Mouse (Mus musculus): ENCODE measurements around the gene Mpdz.
A peak's percentile ranks its signal among the peaks of the same experiment; 100 is the strongest.

Mpdz gene

DNA sequence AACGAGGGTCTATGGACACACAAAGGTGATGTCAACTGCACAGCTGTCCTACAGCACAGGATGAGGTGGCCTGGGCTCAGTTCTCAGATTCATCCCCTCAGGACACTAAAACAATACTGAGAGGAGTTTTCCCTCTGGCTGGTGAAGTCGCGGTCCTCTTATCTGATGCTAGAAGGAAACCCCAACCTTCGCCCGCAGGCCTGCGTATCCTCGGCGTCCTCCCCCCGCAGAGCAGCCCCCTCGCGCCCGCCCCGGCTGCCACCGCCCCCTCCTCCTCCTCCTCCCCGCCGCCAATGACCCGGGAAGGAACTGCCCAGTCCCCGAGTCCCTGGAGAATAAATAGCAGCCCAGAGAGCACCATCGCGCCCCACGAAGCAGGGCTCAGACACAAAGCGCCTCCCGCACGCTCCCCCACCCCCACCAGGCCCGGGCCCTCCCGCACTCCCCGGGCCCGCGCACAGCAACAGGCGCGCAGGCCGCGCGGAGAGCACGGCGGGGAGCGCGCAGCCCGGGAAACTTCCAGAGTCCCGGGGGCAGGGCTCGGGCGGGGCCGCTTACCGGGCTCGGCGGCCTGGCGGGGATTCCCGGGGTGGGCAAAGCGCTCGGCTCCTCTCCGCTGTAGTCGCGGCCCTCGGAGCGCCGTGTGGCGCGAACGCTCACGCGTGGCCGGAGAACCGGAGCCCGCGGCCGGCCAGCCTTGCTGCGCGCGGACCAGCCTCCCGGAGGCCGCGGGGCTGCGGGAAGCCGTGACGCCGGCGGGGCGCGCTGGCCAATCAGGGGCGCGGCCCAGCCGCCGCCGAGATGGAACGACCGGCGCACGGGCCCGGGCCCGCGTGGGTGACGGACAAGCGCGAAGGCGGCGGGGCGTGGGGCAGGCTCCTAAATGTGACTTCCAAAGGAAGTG lies at the start of gene Mpdz:
TSS of gene Mpdz (minus strand) at position 738 of the 904 bp plus-strand sequence.
- peak; percentile 31 for DNase-seq

DNA sequence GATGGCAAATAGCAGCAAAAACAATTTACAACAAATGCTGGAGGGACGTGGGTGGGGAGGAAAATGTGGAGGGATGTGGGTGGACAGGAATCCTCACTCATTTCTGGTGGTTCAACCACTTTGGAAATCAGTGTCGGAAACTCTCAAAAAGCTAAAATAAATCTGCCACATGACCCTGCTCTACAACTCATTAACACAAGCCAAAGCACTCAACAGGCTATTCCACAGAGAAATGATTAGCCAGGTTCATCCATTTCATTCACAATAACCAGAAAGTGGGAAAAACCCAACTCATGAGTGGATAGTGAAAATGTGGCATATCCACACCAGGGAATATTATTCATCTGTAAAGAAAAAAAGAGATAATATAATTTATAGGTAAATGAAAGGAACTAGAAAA lies 47.9 kb upstream of the Mpdz start:
- no peak for DNase-seq

DNA sequence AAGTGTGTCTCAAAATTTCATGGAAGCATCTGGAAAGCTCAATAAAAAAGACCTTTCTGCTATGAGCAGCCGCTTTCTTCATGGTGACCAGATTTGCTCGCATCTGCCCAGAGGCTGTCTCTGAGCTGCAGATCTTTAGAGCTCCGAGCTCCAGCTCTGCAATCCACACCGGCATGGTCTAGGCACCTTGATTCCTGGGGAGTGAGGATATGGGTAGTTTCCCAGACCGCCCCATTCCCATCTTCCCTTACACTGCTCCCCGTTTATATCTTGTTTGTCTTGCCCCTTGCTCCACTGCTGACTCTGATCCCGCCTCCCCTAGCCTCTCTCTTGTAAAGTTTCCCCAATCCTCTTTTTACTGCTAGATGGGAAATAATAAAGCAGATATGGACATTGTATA lies 42.0 kb upstream of the Mpdz start:
- DNase-seq: no peak

DNA sequence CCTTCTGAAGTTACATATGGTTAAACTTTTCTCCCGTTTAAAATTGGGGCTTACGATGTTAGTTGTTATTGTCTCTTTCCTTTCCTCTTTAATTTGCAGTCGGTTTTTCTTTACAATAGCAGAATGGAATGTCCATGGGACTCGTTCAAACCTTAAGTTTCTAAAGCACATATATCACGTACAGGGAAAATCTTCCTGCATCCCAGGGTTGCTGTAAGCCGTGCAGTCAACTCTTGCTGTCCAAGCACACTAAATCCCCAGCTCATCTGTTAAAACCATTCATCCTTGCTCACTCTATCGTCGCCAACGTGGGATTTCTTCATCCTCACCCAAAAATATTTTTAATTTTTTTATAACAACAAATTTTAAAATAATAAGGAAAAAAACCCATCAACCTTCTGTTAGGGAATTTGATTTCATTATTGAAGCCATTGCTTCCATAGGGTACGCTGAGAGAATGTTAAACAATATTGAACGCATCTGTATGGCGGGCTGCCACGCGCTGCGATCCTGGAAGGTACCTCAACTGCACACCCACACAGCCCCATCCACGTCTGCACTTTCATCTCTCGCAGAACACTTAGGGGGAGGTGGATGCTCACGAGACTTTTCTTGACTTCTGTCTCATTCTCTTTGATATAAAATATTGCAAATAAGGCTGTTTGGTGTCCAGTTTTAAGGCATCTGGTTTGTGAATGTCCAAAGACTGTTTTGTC lies 41.4 kb upstream of the Mpdz start:
- no peak for DNase-seq

DNA sequence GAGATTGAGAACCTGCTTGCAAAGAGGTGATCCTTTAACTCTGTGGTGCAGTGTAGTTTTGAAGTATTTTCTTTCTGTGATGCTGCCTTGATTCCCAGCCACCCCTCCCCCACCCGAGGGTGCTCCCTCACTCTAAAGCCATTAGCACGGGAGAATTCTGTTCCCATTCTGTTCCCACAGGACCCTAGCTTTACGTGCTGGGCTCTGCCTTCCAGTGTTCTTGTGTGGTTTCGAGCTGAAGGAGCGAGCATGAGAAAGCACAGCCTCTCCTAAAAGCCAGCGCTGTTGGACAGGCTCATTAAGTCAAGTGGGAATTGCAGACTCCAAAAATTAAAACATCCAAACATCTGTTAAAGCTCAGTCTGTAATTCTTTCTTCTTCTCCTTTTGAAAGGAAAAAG lies 40.5 kb upstream of the Mpdz start:
- DNase-seq: no peak

DNA sequence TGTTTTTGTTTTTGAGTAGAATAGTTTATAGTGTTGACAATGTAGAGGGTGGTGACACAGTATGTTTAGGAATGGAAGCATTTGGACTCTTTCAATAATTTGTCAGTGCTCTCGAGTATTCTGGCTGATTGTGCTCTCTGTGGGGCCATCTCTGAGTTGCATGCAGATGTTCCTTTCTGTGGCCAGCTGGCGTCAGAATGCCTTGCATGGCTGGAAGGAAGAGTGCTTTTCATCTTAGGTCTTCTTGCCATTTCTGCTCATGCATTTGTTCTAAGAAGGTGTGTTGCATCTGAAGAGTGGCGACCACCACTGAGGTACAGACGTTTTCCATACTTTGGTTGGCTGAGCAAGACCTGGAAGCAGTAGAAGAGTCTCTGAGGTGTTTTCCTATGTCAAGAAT lies 24.2 kb upstream of the Mpdz start:
- no peak for DNase-seq

DNA sequence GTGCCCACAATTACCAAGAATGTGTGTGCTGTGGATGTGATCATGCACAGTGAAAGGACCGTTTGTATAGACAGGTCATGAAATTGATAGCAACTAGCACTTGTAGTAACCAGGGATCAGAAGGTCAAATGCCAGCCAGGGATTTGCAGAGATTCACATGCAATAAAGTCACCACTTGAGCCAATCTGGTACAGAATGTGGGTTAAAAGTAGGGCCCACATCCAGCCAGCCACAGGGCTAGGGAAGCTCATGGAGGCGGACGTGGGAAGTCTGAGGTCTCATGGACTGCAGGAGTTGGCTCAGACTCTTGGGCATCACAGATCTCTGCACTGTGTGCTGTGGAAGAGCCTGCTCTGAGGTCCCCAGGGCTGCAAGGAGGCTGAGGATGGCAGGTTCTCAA lies 22.6 kb upstream of the Mpdz start:
- DNase-seq: no peak

DNA sequence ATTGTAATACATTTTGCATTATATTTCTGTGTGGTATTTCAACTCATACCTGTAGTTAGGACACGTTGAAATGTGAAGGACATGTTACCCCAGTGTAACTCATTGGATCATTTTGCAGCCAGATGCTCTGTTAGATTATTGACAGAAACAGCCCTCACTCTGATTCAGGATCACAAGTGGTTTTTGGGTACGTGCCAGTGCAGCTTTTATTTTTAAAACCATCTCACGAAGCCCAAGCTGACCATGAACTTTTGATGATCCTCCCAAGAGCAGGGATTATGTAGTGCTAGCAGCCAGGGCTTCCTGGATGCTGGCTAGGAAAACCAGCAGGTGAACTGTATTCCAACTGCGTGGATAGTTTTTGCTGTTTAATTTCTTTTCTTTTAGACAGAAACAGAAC lies 19.6 kb upstream of the Mpdz start:
- no peak for DNase-seq

DNA sequence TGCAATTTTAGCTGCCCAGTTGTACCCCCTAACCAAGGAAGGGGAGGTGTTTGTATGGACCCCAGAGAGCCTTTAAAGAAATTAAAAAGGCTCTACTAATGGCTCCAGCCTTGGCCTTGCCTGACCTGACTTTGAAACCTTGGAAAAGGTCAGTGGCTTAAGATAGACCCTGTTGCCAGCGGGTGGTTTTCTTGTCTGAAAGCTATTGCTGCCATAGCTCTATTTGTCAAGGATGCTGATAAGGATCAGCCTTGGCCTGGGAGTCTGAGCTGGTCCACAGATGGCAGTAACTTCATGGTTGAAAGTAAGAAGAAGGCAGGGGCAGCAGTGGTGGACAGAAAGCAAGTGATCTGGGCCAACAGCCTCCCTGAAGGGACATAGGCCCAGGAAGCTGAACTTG lies 16.3 kb upstream of the Mpdz start:
- DNase-seq: no peak

DNA sequence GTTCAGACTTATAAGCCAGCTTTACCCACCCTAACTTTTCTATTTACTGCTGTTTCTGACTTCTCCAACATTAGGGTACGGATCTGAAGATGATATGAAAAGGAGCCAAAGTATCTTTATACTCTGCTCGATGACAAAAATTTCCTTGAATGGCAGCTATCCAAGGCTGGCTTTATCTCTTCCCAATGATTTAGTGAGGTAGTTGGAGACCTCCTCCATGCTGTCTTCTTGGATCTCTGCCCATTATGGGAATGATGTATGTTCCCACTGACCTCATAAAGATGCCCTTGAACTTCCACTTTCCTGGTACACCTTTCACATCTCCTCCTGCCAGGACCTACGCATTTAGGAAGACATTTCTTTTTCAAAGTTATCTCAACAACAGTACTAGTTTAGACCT lies 11.2 kb upstream of the Mpdz start:
- DNase-seq: no peak

DNA sequence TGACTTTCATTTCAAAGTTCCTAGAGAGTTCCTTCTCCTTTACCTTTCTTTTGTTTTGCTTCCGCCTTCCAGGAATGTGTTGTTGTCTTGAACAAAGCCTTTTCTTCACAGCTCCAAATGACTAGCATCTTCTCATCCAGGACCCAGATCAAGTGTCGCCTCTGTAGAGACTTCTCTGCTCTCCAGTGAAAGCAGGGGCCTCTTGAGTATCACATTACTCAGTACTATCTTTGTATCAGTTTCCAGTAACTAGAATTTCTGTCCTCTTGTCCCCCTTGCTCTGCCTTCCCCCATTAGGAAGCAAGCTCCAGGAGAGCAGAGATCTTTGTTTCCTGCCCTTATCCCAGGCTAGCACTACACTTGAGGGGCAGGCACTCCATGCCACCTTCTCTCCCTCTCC lies 9.6 kb upstream of the Mpdz start:
- no peak for DNase-seq

DNA sequence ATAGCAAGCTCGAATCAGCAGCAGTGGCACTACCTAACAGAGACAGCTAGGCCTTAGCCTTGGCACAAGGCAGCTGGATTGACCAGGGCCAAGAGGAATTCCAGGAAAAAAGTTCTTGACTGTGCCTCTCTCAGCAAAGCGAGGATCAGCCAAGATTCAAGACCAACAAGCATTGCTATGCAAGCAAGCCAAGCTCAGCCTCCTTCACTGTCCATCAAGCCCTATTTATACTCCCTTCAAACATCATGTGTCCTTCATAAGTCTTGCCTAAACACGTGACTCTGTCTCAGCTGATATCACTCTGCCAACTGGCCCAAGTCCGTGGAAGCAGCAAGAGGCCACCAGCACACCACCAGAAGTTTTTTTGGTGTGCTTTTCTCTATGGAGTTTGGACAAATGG lies 6.8 kb upstream of the Mpdz start:
- no peak for DNase-seq

DNA sequence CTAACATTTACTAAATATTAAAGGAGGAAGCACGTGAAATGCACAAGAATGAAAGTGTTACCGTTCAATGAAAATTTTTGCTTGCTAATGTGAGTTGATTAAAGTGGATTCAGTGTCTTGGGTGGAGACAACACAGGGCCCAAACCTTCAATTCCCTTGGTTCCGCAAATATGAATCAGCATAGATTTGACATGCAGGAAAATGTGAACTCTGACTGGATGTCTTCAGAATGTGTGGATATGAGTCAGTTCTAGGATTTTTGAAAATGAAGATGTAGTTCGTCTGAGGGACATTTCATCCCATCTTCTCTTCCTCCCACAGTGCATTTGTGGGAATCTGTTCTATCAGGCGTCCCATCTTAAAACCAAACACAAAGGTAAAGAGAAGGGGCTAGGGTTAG lies 951 bp upstream of the Mpdz start:
- DNase-seq: no peak

DNA sequence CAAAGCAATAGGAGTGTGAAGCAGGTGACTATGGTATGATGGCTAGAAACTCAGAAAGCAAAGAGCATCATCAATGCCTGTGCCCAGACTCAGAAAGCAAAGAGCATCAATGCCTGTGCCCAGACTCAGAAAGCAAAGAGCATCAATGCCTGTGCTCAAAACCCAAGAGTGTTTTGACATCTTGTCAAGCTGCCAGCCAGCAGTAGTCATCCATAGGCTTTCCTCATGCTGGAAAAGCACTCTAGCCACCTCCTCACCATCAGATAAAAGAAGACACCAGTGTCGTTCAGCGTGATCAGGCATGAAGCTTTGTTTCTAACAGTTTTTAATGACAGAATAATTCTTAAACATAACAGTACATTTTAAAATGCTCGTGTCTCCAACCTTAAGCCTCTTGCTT lies 8.7 kb downstream of the Mpdz start:
- DNase-seq: no peak

DNA sequence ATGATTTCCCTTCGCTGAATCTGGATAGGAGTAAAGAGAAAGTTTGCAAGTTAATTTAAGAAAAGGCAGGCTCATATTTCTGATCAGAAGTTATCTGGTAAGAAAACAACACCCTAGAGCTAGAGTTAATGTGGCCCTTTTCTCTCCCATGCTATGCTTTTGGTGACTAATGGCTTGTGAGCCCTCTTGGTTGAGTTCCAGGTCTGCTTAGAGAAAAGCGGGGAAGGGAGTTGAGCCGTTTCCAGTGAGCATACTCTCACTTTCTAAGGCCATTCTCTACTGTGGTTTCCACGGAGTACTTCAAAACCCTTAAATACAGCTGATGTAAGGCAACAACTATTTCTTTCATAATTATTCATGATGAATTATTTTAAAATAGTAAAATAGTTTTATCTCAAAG lies 11.8 kb downstream of the Mpdz start:
- DNase-seq: no peak

DNA sequence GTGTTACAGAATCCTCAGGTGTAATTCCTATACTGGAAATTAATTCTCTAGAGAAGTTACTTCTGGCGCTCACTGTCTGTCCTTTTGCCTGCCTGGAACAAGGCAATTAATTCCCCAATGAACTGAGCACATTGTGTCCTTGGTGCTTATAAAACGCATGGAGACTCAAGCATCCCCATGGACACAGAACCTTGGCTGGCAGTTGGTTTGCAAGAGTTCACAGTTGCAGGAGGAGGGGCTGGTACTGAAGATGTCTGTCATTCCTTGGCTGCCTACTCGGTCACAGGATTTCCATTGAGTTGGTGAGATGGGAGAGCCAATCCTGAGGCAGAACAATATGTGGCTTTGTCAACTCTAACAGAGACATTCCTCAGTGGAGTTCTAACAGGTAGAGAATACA lies 12.5 kb downstream of the Mpdz start:
- DNase-seq: peak; percentile 32

DNA sequence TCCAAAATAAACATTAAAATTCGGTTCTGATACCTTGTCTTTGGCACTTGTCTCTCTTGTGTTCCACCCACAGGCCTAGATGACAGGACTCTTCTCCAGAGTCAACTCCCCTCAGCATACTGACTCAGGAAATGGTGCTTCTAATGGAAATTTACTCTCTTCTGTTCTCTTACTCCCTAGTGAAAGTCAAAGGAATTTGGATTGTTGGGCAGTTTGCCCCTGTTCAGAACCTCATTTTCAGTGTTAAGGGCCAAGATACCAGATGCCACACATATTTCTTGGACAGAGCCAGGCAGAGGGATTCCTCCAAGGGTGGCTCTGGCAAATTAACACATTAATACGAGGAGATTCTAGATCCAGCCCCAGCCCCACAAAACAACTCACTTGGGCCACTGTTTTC lies 12.9 kb downstream of the Mpdz start:
- no peak for DNase-seq

DNA sequence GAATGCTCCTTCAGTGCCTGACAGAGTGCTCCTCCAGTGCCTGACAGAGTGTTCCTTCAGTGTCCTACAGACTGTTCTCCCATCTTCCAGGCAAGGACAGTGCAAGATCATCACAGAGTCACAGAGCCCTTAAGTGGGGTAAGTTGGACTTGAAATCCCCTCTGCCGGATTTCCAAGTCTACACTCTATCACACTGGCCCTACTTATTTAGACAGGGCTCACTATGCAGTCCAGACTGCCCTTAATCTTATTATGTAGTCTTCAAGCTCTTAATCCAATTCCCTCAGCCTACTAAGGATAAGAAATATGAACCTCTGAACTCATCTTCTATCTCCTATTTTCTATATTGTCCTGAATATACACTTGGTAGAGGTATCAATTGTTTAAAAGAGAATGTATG lies 19.1 kb downstream of the Mpdz start:
- DNase-seq: no peak

DNA sequence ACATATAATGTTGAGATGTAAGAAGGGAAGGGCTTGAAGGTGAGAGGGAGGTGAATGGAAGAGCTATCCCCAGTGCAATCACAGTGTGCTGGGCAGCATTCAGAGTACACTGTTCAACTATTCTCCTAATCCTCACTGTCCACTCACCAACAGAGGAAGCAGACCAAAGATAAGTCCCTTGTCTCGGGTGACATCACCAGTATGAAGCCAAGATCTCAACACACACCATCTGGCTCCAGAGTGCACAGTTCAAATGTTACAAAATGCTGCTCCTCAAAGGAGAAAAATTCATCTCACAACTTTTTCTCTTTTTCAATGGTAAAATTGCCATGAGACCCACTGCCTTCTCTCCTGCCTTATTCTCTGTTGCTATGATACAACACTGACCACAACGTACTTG lies 21.0 kb downstream of the Mpdz start:
- no peak for DNase-seq

DNA sequence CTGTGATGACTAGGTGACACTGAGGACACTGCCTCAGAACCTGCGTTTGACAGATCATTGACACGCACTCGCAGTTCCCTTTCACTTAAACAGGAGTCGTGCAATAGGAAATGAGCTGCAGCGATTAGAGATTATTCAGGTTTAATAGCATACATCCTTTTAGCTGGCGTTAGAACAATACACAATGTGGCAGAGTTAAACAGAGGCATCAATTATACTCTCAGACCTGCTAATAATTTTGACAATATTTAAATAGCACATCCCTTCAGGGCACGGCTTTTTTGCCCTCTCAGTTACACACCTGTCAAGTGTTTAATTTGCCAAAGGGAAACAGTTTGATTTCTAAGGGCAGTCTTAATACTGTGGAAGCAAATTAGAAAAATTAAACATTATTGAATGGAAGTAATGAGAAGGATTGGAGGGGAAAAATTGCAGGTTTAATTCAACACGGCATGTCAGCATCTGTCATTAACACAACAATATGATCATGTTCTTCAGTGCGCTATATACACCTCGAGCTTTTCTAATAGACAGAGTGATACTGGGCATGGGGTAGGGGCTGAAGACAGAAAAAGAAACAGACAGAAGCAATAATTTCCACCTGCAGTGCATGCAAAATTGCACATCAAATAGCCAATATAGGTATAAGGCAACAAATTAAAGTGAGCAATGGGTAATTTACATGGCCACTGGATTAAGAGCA lies 27.1 kb downstream of the Mpdz start:
- DNase-seq: no peak

DNA sequence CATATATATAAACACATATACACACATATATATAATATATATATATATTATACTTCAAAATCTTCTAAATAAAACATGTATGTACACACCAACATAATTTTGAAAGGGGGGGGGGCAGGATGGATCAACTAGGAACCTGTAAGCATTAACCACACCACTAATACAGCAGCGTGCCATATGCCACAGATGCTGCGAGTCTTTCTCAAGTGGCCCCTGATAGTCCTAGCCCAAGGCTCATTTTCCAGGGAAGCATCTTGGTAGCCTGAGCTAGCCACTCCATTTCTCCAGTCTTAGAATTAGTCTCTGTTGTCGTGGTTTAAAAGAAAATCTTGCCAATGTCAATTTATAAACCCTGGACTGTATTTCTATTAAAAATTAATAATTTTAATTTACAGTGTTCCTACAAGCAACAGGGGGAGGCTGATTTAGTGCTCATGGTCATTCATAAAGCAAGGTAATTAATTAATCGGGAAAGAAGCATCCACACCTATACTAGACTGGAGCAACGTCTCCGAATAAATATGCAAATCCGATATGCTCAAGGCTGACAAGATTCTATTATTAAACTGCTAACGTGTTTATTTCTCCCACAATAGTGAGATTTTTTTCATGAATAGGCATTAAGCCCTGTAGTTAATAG lies 27.8 kb downstream of the Mpdz start:
- DNase-seq: no peak

DNA sequence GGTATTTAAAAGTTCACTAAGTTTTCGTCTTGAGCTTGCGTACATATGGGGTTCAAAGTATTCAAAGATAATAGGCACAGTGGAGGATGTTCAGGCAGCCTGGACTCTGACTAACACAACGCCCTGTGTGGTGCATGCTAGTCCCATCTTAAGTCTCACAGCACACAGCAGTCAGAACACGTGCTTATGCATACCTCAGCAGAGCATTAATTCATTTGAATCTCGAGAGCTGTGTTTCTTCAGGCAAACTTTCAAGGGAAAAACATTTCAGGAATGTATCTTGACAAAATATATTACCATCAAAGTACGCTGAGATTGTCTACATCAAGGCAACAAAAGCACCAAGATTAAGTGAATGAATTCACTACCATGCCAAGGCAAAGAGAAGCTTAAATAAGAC lies 45.7 kb downstream of the Mpdz start:
- DNase-seq: no peak

DNA sequence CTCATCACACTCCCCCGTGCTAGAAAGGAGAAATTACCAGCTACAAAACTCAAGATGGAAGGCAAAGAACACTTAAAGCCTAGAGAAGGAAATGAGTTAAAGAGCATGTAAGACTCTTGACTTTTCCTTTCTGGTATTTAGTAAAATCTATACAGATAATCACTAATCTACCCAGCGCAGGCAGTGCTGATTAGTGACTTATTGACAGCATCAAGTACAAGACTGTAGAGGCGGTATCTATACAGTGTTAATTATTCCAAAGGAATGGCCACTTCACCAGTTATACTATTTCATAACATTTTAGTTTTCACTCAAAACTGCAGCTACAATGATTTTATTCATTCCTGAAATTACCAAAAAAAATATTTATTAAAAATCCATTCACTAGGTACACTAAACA lies 49.7 kb downstream of the Mpdz start:
- DNase-seq: no peak
